Mouse (Mus musculus) pancreas, adult 10 weeks (tissue): ENCODE measurements around the gene Vmn1r78. TPM values are rescaled to one million over a fixed set of nuclear protein-coding genes. Genes with fewer than 3 reads are reported as not detected.

Experiments
- polyA plus RNA-seq: library from polyadenylated mRNA; stranded (reverse); fragments of 350-450 nt; fragmentation: Illumina TruSeq; extraction: RNeasy Lipid Tissue Mini Kit (QIAGEN cat#74804); gene quantifications from one replicate; pipeline ENCODE4 v1.2.3, GENCODE M21; 2015; ENCODE audit warnings: low read depth, low replicate concordance; ENCODE audit not compliant: insufficient read depth

Gene Vmn1r78
- not detected for polyA plus RNA-seq

GRCm38 (mm10) chr7:12149957-12150356, at the start of gene Vmn1r78:
Gene Vmn1r78, plus strand, starts transcription at chr7:12150257.

DNA sequence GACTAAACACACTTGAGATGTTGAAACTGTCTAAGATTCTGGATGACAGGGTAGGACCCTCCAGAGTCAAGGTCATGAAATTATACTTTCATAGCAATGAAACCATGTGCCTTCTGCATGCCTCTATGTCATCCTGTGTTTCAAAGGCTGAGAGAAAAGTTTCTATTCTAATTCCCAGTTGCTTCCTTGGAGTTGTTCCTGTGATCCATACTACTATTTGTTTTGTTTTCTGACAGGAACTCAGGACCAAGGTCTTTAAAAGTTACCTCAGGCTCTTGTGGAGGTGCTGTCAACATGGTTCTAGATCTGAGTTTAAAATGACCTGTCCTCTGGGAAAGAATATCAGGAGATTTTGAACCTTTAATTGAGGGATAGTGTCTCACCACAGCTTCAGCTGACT, 20.9 kb downstream of the Vmn1r78 start, which contains the start of gene Vmn1r79:
Vmn1r79 (plus strand) TSS at position 301 of the 400 bp plus-strand sequence.

DNA sequence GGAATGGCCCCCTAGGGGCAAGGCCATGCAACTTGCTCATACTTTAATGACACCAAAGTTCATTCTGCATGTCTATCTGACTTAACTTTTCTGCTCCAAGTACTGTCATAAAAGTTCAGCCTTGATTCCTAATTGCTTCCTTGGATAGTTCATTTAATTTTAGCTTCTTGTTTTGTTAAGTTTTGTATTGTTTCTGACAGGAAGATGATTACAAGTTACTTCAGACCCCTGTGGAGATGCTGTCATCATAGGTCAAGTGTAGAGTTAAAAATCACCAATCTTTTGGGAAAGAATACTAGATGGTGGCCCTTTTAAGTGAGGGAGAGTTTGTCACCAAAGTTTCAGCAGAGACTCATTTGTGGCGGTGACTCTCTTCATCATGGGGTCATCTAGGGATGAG, 38.9 kb downstream of the Vmn1r78 start, which contains the start of gene Vmn1r80:
Vmn1r80 (plus strand) TSS at position 301 of the 400 bp plus-strand sequence.

Other genes with a start within 250 kb of the Vmn1r78 start
- not detected for gene Vmn1r76, start 212.0 kb upstream of the Vmn1r78 start, polyA plus RNA-seq
- gene Vmn1r77, start 113.5 kb upstream of the Vmn1r78 start, polyA plus RNA-seq = not detected
- not detected for gene Vmn1r79, start 21.0 kb downstream of the Vmn1r78 start, polyA plus RNA-seq
- gene Vmn1r80, start 39.0 kb downstream of the Vmn1r78 start, polyA plus RNA-seq = not detected
- not detected for gene Vmn1r81, start 118.0 kb downstream of the Vmn1r78 start, polyA plus RNA-seq
- gene Vmn1r82, start 150.2 kb downstream of the Vmn1r78 start, polyA plus RNA-seq = not detected
- not detected for gene Vmn1r83, start 179.2 kb downstream of the Vmn1r78 start, polyA plus RNA-seq
- gene Vmn1r84, start 219.0 kb downstream of the Vmn1r78 start, polyA plus RNA-seq = not detected